ENCODE assay signal across 9 mouse cellular contexts in genomic region chr15:95880616-95881151, GRCm38 (mm10).
DNase-seq lines count a peak whose midpoint lies in the region; ATAC-seq and TF ChIP-seq lines count a peak whose summit lies in the region.
"Had no signal": no experiment of that assay in that cellular context is flagged by ENCODE, and none has a peak within 500 bp of the region (broad histone marks: within the 10 kb centered on the region; RNA-seq: fewer than 3 reads in every experiment).

No protein-coding gene starts in this region.

- DNase-seq in c-Kit-positive CD71-positive TER-119-negative erythroid progenitor cells, embryonic 14.5 days (ENCODE audit: low read depth) = peak; percentile 36
- DNase-seq in heart, adult 9 months (ENCODE audit: low spot score in 2 of 2) = peak; percentile 75 to 83
- peak; percentile 59 for DNase-seq in lung, postnatal 10 days
- no peak for DNase-seq in layer of hippocampus, adult 2 months (ENCODE audit: low spot score in 2 of 2)
- DNase-seq in spleen, postnatal 10 days (ENCODE audit: low spot score in 2 of 2) = no peak
- no peak for DNase-seq in thymus, postnatal 36 days

- H3K4me3 ChIP-seq in kidney, embryonic 14.5 days (ENCODE audit: low read length) = no peak overlapping the region
- no peak overlapping the region for H3K4me3 ChIP-seq in layer of hippocampus, adult 2 months
- H3K4me3 ChIP-seq: forebrain, embryonic 15.5 days; midbrain, embryonic 12.5 days had no signal

- no peak for TF ChIP-seq CTCF in layer of hippocampus, adult 2 months (conservative IDR thresholded peaks at IDR 0.05)

- ATAC-seq in kidney, embryonic 14.5 days (ENCODE audit: low FRiP score, low TSS enrichment) = peak; percentile 43
- ATAC-seq: forebrain, embryonic 15.5 days had no signal

- no peak overlapping the region for H3K4me2 ChIP-seq in kidney, embryonic 14.5 days (replicated peaks; ENCODE audit: low read depth, low read length)
- H3K4me2 ChIP-seq: forebrain, embryonic 15.5 days; midbrain, embryonic 12.5 days had no signal

- no peaks in the 10 kb centered on the region for H3K27me3 ChIP-seq in kidney, embryonic 14.5 days (ENCODE audit: control insufficient read depth, insufficient read depth, low read length)
- H3K27me3 ChIP-seq: forebrain, embryonic 15.5 days; midbrain, embryonic 12.5 days had no signal

- no peaks in the 10 kb centered on the region for H3K9me3 ChIP-seq in kidney, embryonic 14.5 days (ENCODE audit: control insufficient read depth, low read length)
- H3K9me3 ChIP-seq: forebrain, embryonic 15.5 days; midbrain, embryonic 12.5 days had no signal

- peaks cover 11% of the 10 kb centered on the region for H3K4me1 ChIP-seq in kidney, embryonic 14.5 days (ENCODE audit: control insufficient read depth, insufficient read depth, low read length)
- H3K4me1 ChIP-seq: forebrain, embryonic 15.5 days had no signal

- no peak overlapping the region for H3K9ac ChIP-seq in kidney, embryonic 14.5 days (ENCODE audit: low read depth, low read length)
- H3K9ac ChIP-seq: forebrain, embryonic 15.5 days; midbrain, embryonic 12.5 days had no signal

- 34% methylated on average over 10 of the region's 10 CpGs for WGBS in kidney, embryonic 14.5 days

- H3K36me3 ChIP-seq in kidney, embryonic 14.5 days (ENCODE audit: control insufficient read depth, insufficient read depth, low read length) = no peaks in the 10 kb centered on the region
- H3K36me3 ChIP-seq: forebrain, embryonic 15.5 days; midbrain, embryonic 12.5 days had no signal

- H3K27ac ChIP-seq in kidney, embryonic 14.5 days (ENCODE audit: low read depth, low read length) = peak overlapping the region; percentile 37; the same call in 1 of the 2 replicates
- H3K27ac ChIP-seq in layer of hippocampus, adult 2 months = no peak overlapping the region
- H3K27ac ChIP-seq: forebrain, embryonic 15.5 days; midbrain, embryonic 12.5 days had no signal

Comparison
In these comparisons a context has a peak if more than half of its experiments do, and no peak if none do; other contexts are left out.
1. DNase-seq: peak in c-Kit-positive CD71-positive TER-119-negative erythroid progenitor cells, embryonic 14.5 days (single experiment), heart, adult 9 months (2 of 2) and lung, postnatal 10 days (single experiment); none in layer of hippocampus, adult 2 months (0 of 2), spleen, postnatal 10 days (0 of 2) and thymus, postnatal 36 days (0 of 2).